Mouse (Mus musculus) megakaryocyte, embryonic 14.5 days (primary cell): Measurements from ENCODE around the gene Krtap16-1. TPM values are rescaled to one million over a fixed set of nuclear protein-coding genes. Genes with fewer than 3 reads are reported as not detected.

ENCODE experiments used
- H3K27me3 ChIP-seq: replicated peaks from 2 replicates; pipeline ENCODE3; 2012; ENCODE audit warnings: inconsistent platforms
- H3K36me3 ChIP-seq: replicated peaks from 2 replicates; pipeline ENCODE3; 2012; ENCODE audit warnings: low read length, inconsistent platforms, mixed read lengths
- H3K4me1 ChIP-seq: 2 replicates; pipeline ENCODE4 v1.6.1; 2012; ENCODE audit warnings: inconsistent platforms
- H3K4me3 ChIP-seq: replicated peaks from 2 replicates; pipeline ENCODE3; 2012; ENCODE audit warnings: moderate library complexity, mild to moderate bottlenecking, inconsistent platforms
- H3K9me3 ChIP-seq: 2 replicates; pipeline ENCODE4 v1.6.1; 2012; ENCODE audit warnings: inconsistent platforms
- FLI1 ChIP-seq: IDR thresholded peaks from 2 replicates; pipeline ENCODE4 v1.6.1; 2012; ENCODE audit warnings: low read length, inconsistent platforms, mixed read lengths
- GATA1 ChIP-seq: IDR thresholded peaks from 3 replicates; pipeline ENCODE4 v1.6.1; 2012; ENCODE audit warnings: mixed read lengths, low read length, inconsistent platforms, borderline replicate concordance
- polyA plus RNA-seq: library from polyadenylated mRNA; stranded (reverse); fragments of >175 nt; gene quantifications from 2 replicates; pipeline ENCODE4 v1.2.3, GENCODE M21; 2012; ENCODE audit warnings: low replicate concordance; ENCODE audit not compliant: insufficient read depth

Gene Krtap16-1
- polyA plus RNA-seq, 1 experiment, result not detected

DNA sequence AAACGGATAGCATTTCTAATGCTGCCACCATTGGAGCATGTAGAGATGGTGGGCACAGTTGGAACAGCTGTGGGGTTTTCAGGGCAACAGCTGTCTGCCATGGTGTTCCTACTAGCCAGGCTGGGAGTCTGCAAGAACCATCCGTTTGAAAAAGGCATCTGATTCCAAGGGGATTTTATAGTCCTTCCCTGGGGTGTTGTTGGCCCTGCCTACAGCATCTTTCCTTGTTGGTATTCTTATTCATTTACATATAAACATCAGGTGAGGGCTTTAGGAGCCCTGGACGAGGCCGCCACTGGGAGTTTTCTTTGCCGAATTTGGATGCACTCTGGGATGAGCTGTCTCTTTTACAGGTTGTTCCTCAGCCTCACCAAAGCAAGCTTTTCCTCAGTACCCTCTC lies 7.4 kb downstream of the Krtap16-1 start, which contains the start of gene Krtap29-1:
Gene Krtap29-1 (minus strand): TSS at position 101 of the 400 bp plus-strand sequence.
- Histone ChIP-seq H3K4me3 (peak within 1 kb of the TSS; percentile 56), H3K4me1 (no peaks in the 10 kb centered on the region), H3K9me3 (peaks cover 16% of the 10 kb centered on the region; the same call in 1 of the 2 replicates), H3K36me3 (no peaks in the 10 kb centered on the region), H3K27me3 (no peaks in the 10 kb centered on the region)
- no peak for TF ChIP-seq FLI1
- no peak for TF ChIP-seq GATA1

GRCm38 (mm10) chr11:99965961-99966360 lies 20.4 kb downstream of the Krtap16-1 start:
- H3K4me3 ChIP-seq, result no peak overlapping the region
- no peaks in the 10 kb centered on the region for H3K36me3 ChIP-seq
- no peaks in the 10 kb centered on the region for H3K9me3 ChIP-seq
- TF ChIP-seq FLI1, result no peak
- no peak for TF ChIP-seq GATA1
- no peaks in the 10 kb centered on the region for H3K27me3 ChIP-seq
- no peaks in the 10 kb centered on the region for H3K4me1 ChIP-seq

DNA sequence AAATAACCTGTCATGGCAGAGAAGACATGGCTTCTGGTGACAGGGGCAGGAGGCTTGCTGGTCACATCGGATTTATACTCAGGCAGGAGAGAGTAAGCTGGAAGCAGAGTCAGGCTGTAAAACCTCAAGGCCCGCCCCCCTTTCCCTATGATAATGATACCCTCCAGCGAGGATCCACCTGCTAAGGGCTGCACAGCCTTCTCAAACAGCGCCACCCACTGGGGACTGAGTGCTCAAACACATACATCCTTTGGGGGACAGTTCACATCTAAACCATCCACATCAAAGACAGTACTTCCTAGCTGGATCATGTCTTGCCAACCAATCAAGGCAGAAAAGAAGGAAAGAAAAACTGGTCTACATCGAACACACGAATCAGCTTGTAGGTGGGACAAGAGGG lies 22.2 kb downstream of the Krtap16-1 start:
- H3K4me1 ChIP-seq, result no peaks in the 10 kb centered on the region
- H3K4me3 ChIP-seq, result no peak overlapping the region
- H3K9me3 ChIP-seq, result no peaks in the 10 kb centered on the region
- TF ChIP-seq FLI1, result no peak
- TF ChIP-seq GATA1, result no peak
- no peaks in the 10 kb centered on the region for H3K36me3 ChIP-seq
- H3K27me3 ChIP-seq, result no peaks in the 10 kb centered on the region

DNA sequence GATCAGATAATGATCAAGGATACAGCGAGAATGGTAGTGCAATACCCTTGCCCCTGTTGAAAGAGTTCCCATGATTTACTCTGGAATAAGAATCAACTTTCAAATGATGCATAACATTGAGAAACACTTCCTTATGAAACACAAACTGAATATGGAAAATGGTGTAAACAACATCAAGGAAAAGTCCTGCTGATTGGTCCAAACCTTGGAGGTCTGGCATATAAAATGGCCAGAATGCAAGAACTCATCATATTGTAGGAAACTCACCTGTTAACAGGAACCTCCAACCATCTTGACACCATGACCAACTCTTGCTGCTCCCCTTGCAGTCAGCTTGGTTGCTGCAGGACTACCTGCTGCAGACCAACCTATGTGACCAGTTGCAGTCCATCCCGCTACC lies 38.2 kb downstream of the Krtap16-1 start, which contains the start of gene Krtap9-5:
Gene Krtap9-5 (plus strand): TSS at position 301 of the 400 bp plus-strand sequence.
- Histone ChIP-seq H3K36me3 (no peaks in the 10 kb centered on the region), H3K9me3 (0 out of 2 replicates have a peak, but pooled peaks cover 3% of the 10 kb centered on the region), H3K4me1 (no peaks in the 10 kb centered on the region), H3K4me3 (no peak within 1 kb of the TSS), H3K27me3 (no peaks in the 10 kb centered on the region)
- no peak for TF ChIP-seq FLI1
- no peak for TF ChIP-seq GATA1

DNA sequence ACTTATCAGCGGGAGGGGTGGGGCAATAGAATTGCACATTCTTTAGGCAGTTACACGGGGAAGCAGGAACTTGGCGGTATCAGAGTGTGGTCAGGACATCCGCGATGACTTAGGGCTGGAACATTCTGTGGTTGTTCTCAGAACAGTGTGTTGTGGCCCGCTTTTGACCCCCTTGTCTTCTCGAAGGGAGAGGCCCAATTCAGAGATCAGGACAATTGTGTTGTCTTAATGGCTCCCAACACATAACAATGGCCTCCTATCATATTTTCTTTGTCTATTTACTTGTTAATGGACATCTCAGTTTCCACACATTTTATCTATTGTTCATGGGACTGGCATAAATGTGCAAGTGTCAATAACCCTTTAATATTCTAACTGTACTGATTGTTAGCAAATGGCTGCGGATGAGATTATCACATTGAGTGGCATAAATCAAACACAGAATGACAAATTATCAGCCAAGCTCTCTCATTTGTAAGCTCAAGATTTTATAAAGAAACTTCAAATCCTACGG lies 48.6 kb downstream of the Krtap16-1 start:
- H3K27me3 ChIP-seq, result no peaks in the 10 kb centered on the region
- H3K36me3 ChIP-seq, result no peaks in the 10 kb centered on the region

DNA sequence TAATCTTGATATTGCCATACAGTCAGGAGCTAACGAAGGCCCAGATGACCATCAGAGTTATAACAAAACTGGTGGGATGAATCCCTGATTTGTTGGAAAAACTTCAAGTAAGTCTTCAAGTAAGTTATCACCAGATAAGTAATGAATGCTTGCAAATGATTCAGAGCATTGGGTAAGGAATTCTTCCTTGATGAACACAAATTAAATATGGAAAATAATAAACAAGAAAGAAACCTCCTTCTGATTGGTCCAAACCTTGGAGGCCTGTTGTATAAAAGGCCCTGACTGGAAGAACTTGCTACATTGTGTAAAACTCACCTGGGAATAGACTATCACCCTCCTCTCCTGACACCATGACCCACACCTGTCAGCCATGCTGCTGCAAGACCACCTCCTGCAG lies 50.4 kb downstream of the Krtap16-1 start, which contains the start of gene Krtap31-2:
Gene Krtap31-2 (plus strand): TSS at position 301 of the 400 bp plus-strand sequence.
- Histone ChIP-seq H3K4me1 (no peaks in the 10 kb centered on the region), H3K36me3 (no peaks in the 10 kb centered on the region), H3K4me3 (no peak within 1 kb of the TSS), H3K27me3 (no peaks in the 10 kb centered on the region), H3K9me3 (peaks cover 10% of the 10 kb centered on the region)
- TF ChIP-seq FLI1 (no peak), GATA1 (no peak)

More for the DNA sequence above, 48.6 kb downstream of the Krtap16-1 start:
- Histone ChIP-seq H3K4me3 (no peak overlapping the region), H3K4me1 (no peaks in the 10 kb centered on the region), H3K9me3 (peaks cover 5% of the 10 kb centered on the region)
- TF ChIP-seq GATA1 (no peak), FLI1 (no peak)

Other genes starting within 250 kb of the Krtap16-1 start
- not detected in 2 replicates for gene Gm11595, start 213.7 kb downstream of the Krtap16-1 start, polyA plus RNA-seq
- not detected in 2 replicates for gene Krtap4-8, start 205.9 kb downstream of the Krtap16-1 start, polyA plus RNA-seq
- not detected in 2 replicates for gene Krtap4-9, start 201.4 kb downstream of the Krtap16-1 start, polyA plus RNA-seq
- not detected in 2 replicates for gene Gm11596, start 193.1 kb downstream of the Krtap16-1 start, polyA plus RNA-seq
- gene Gm11569, start 187.7 kb downstream of the Krtap16-1 start, polyA plus RNA-seq, result not detected in 2 replicates
- gene Gm11554, start 182.2 kb downstream of the Krtap16-1 start, polyA plus RNA-seq, result not detected in 2 replicates
- gene Krtap4-13, start 176.7 kb downstream of the Krtap16-1 start, polyA plus RNA-seq, result not detected in 2 replicates
- not detected in 2 replicates for gene Gm11564, start 170.9 kb downstream of the Krtap16-1 start, polyA plus RNA-seq
- not detected in 2 replicates for gene 2300003K06Rik, start 148.5 kb downstream of the Krtap16-1 start, polyA plus RNA-seq
- not detected in 2 replicates for gene Krtap4-16, start 135.0 kb downstream of the Krtap16-1 start, polyA plus RNA-seq
- gene Gm11568, start 128.7 kb downstream of the Krtap16-1 start, polyA plus RNA-seq, result not detected in 2 replicates
- gene Gm11559, start 122.1 kb downstream of the Krtap16-1 start, polyA plus RNA-seq, result not detected in 2 replicates
- gene Krtap9-1, start 113.2 kb downstream of the Krtap16-1 start, polyA plus RNA-seq, result not detected in 2 replicates
- gene Gm11567, start 107.4 kb downstream of the Krtap16-1 start, polyA plus RNA-seq, result not detected in 2 replicates
- not detected in 2 replicates for gene Krtap31-1, start 78.7 kb downstream of the Krtap16-1 start, polyA plus RNA-seq
- gene Gm11565, start 71.8 kb downstream of the Krtap16-1 start, polyA plus RNA-seq, result not detected in 2 replicates
- not detected in 2 replicates for gene Krtap31-2, start 50.3 kb downstream of the Krtap16-1 start, polyA plus RNA-seq
- gene Krtap9-5, start 38.1 kb downstream of the Krtap16-1 start, polyA plus RNA-seq, result not detected in 2 replicates
- gene Krtap29-1, start 7.5 kb downstream of the Krtap16-1 start, polyA plus RNA-seq, result not detected in 2 replicates
- not detected in 2 replicates for gene Krtap17-1, start 7.4 kb upstream of the Krtap16-1 start, polyA plus RNA-seq
- gene Krt33a, start 29.6 kb upstream of the Krtap16-1 start, polyA plus RNA-seq, result not detected in 2 replicates
- gene Krt33b, start 43.3 kb upstream of the Krtap16-1 start, polyA plus RNA-seq, result not detected in 2 replicates
- gene Krt34, start 55.0 kb upstream of the Krtap16-1 start, polyA plus RNA-seq, result not detected in 2 replicates
- gene Krt31, start 64.0 kb upstream of the Krtap16-1 start, polyA plus RNA-seq, result not detected in 2 replicates
- gene Krt32, start 101.6 kb upstream of the Krtap16-1 start, polyA plus RNA-seq, result not detected in 2 replicates
- not detected in 2 replicates for gene Krt35, start 109.6 kb upstream of the Krtap16-1 start, polyA plus RNA-seq
- not detected in 2 replicates for gene Krt36, start 119.0 kb upstream of the Krtap16-1 start, polyA plus RNA-seq
- gene Krt13, start 135.0 kb upstream of the Krtap16-1 start, polyA plus RNA-seq, result not detected in 2 replicates
- not detected in 2 replicates for gene Krt15, start 149.3 kb upstream of the Krtap16-1 start, polyA plus RNA-seq
- not detected in 2 replicates for gene Krt19, start 162.1 kb upstream of the Krtap16-1 start, polyA plus RNA-seq
- not detected in 2 replicates for gene Krt9, start 206.6 kb upstream of the Krtap16-1 start, polyA plus RNA-seq
- 1.2 TPM in 1 of 2 replicates, not detected in the other for gene Krt14, start 221.0 kb upstream of the Krtap16-1 start, polyA plus RNA-seq